In genomic region chr2:130275649-130276048, GRCm38 (mm10) we compare ENCODE assay signal across 8 mouse cellular contexts. TPM values are rescaled to one million over a fixed set of nuclear protein-coding genes. Genes with fewer than 3 reads are reported as not detected.
DNase-seq lines count a peak whose midpoint lies in the region; ATAC-seq and TF ChIP-seq lines count a peak whose summit lies in the region.

No protein-coding gene starts in this region.

- H3K27ac ChIP-seq in forebrain, embryonic 11.5 days (ENCODE audit: low read depth, low read length) = no peak overlapping the region
- no peak overlapping the region for H3K27ac ChIP-seq in kidney, adult 2 months (ENCODE audit: insufficient read depth, low read depth, low read length)
- no peak overlapping the region for H3K27ac ChIP-seq in lung, embryonic 15.5 days

- WGBS in forebrain, embryonic 11.5 days = 46% methylated on average over 6 of the region's 6 CpGs
- WGBS in kidney, adult 2 months = 47% methylated on average over 6 of the region's 6 CpGs
- 36% methylated on average over 6 of the region's 6 CpGs for WGBS in lung, embryonic 15.5 days

- peak overlapping the region; percentile 99 for H3K9ac ChIP-seq in forebrain, embryonic 11.5 days (ENCODE audit: low read length)
- H3K9ac ChIP-seq in lung, embryonic 15.5 days = peak overlapping the region; percentile 92; the same call in 1 of the 2 replicates

- H3K36me3 ChIP-seq in forebrain, embryonic 11.5 days (ENCODE audit: control insufficient read depth, insufficient read depth, low read length) = peaks cover 27% of the 10 kb centered on the region
- peaks cover 2% of the 10 kb centered on the region for H3K36me3 ChIP-seq in kidney, adult 2 months (ENCODE audit: control insufficient read depth, insufficient read depth, low read length)
- H3K36me3 ChIP-seq in lung, embryonic 15.5 days = peaks cover 50% of the 10 kb centered on the region

- peaks cover 11% of the 10 kb centered on the region for H3K4me1 ChIP-seq in forebrain, embryonic 11.5 days (replicated peaks; ENCODE audit: control insufficient read depth, insufficient read depth, low read length)
- peaks cover 4% of the 10 kb centered on the region; the same call in 1 of the 2 replicates for H3K4me1 ChIP-seq in kidney, adult 2 months (ENCODE audit: control insufficient read depth, insufficient read depth, low read length)
- H3K4me1 ChIP-seq in lung, embryonic 15.5 days = peaks cover 26% of the 10 kb centered on the region

- peak; percentile 63 for TF ChIP-seq CTCF in kidney, adult 2 months (conservative IDR thresholded peaks at IDR 0.05; ENCODE audit: insufficient read depth, insufficient read length, low read depth, low read length)

- TF ChIP-seq POLR2A in kidney, adult 2 months (IDR thresholded peaks at IDR 0.05; ENCODE audit: low read depth, low read length) = no peak

- no peaks in the 10 kb centered on the region for H3K27me3 ChIP-seq in forebrain, embryonic 11.5 days (ENCODE audit: control insufficient read depth, insufficient read depth, low read length)
- no peaks in the 10 kb centered on the region for H3K27me3 ChIP-seq in kidney, adult 2 months (replicated peaks; ENCODE audit: control insufficient read depth, insufficient read depth, low read length)
- no peaks in the 10 kb centered on the region for H3K27me3 ChIP-seq in lung, embryonic 15.5 days

- H3K4me3 ChIP-seq in forebrain, embryonic 11.5 days (ENCODE audit: low read depth, low read length) = peak overlapping the region; percentile 92
- no peak overlapping the region for H3K4me3 ChIP-seq in kidney, adult 2 months (ENCODE audit: insufficient read depth, low read depth, low read length)
- peak overlapping the region; percentile 92 for H3K4me3 ChIP-seq in lung, embryonic 15.5 days

- peak; percentile 30 for DNase-seq in urinary bladder, postnatal 25 days (ENCODE audit: low spot score)
- DNase-seq in urinary bladder, postnatal 4 days (ENCODE audit: low spot score in 2 of 2) = no peak
- DNase-seq in brain, adult 2 months (ENCODE audit: low read depth, low spot score) = peak; percentile 50
- peak; percentile 87 for DNase-seq in forebrain, embryonic 11.5 days (ENCODE audit: low spot score)
- peak; percentile 52 for DNase-seq in kidney, adult 2 months
- peak; percentile 76 for DNase-seq in retina, embryonic 14.5 days (ENCODE audit: low spot score)
- no peak for DNase-seq in urinary bladder, postnatal 36 days (ENCODE audit: low spot score in 2 of 2)

- peak overlapping the region; percentile 85 for H3K4me2 ChIP-seq in forebrain, embryonic 11.5 days (ENCODE audit: low read depth, low read length, severe bottlenecking)
- H3K4me2 ChIP-seq in lung, embryonic 15.5 days = peak overlapping the region; percentile 73

- H3K9me3 ChIP-seq in forebrain, embryonic 11.5 days (ENCODE audit: control insufficient read depth, low read length) = no peaks in the 10 kb centered on the region; the same call in 1 of the 2 replicates
- no peaks in the 10 kb centered on the region for H3K9me3 ChIP-seq in lung, embryonic 15.5 days

- no peak for ATAC-seq in forebrain, embryonic 11.5 days (replicated peaks; ENCODE audit: low FRiP score)
- ATAC-seq in lung, embryonic 15.5 days (ENCODE audit: borderline replicate concordance, extremely low read depth, low FRiP score, low TSS enrichment) = no peak

RNA-seq across cellular contexts. Expression of gene Nop56, which starts 1.4 kb away (rescaled TPM):
- polyA plus RNA-seq in forebrain, embryonic 11.5 days (2014; fragmentation: Nextera tagmentation; extraction: Ambion mirVana) = 375 and 381 TPM in 2 replicates
- 22.1 and 26.8 TPM in 2 replicates for polyA plus RNA-seq in kidney, adult 2 months (2012; rRNA removed)
- polyA plus RNA-seq in lung, embryonic 15.5 days (2015; fragmentation: Nextera tagmentation; extraction: Ambion mirVana) = 262 and 272 TPM in 2 replicates

RNA-seq across cellular contexts. Expression of gene Idh3b, which starts 8.7 kb away (rescaled TPM):
- polyA plus RNA-seq in forebrain, embryonic 11.5 days (2014; fragmentation: Nextera tagmentation; extraction: Ambion mirVana) = 138 and 158 TPM in 2 replicates
- 524 and 525 TPM in 2 replicates for polyA plus RNA-seq in kidney, adult 2 months (2012; rRNA removed)
- 150 and 158 TPM in 2 replicates for polyA plus RNA-seq in lung, embryonic 15.5 days (2015; fragmentation: Nextera tagmentation; extraction: Ambion mirVana)

RNA-seq across cellular contexts. Expression of gene Ebf4, which starts 19.3 kb away (rescaled TPM):
- 2.5 and 2.8 TPM in 2 replicates for polyA plus RNA-seq in forebrain, embryonic 11.5 days (2014; fragmentation: Nextera tagmentation; extraction: Ambion mirVana)
- 1.8 and 2.0 TPM in 2 replicates for polyA plus RNA-seq in kidney, adult 2 months (2012; rRNA removed)
- polyA plus RNA-seq in lung, embryonic 15.5 days (2015; fragmentation: Nextera tagmentation; extraction: Ambion mirVana) = 1.6 TPM in 2 replicates

Comparison
In these comparisons a context has a peak if more than half of its experiments do, and no peak if none do; other contexts are left out.
1. DNase-seq: peak in urinary bladder, postnatal 25 days (single experiment), brain, adult 2 months (single experiment), forebrain, embryonic 11.5 days (single experiment), kidney, adult 2 months (single experiment) and retina, embryonic 14.5 days (single experiment); none in urinary bladder, postnatal 4 days (0 of 2) and urinary bladder, postnatal 36 days (0 of 2).